Mouse (Mus musculus): ENCODE data around the gene Dnaaf1.

Gene Dnaaf1

GRCm38 (mm10) chr8:119571135-119571534 is 3.9 kb upstream of the Dnaaf1 start:
- DNase-seq (ENCODE audit: low read depth, low spot score), result no peak

GRCm38 (mm10) chr8:119572411-119572810 is 2.6 kb upstream of the Dnaaf1 start:
- no peak for DNase-seq (ENCODE audit: low read depth, low spot score)

DNA sequence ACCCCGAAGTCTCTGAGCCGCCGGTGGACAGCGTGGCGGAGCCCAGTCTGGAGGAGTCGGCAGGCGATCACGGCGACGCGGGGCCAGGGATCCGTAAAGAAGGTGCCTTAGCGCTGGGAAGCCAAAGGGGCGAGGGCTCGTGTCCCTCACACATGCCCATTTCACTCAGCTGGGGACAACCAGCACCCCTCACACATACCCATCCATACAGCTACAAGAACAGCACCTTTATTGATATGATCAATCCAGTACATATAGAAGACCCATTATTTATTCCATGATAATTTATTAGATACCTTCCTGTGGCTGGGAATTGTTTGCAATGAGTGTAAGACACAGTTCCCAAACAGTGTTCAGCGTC is 311 bp downstream of the Dnaaf1 start:
- no peak for DNase-seq (ENCODE audit: low read depth, low spot score)

GRCm38 (mm10) chr8:119579096-119579495 is 4.1 kb downstream of the Dnaaf1 start:
- no peak for DNase-seq (ENCODE audit: low read depth, low spot score)

GRCm38 (mm10) chr8:119580441-119581161 is 5.6 kb downstream of the Dnaaf1 start:
- no peak for DNase-seq (ENCODE audit: low read depth, low spot score)

DNA sequence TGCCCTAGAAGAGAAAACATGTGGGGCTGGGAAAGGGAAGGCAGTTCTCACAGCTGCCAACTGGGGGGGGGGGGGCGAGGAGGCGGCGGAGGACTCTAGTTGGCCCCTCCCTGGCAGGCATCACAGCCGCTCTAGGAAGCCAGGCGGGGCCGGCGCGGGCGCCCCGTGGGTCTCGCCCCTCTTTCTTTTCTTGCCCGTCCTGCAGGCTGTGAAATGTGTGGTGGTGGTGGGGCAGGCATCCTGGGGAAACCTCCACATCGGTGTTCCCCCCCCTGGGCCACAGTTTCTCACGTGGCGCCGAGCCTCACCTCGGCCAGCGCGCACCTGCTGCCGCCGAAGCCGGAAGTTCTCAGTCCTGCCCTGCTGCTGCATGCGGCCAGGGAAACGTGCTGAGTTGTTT is 10.9 kb downstream of the Dnaaf1 start:
- DNase-seq (ENCODE audit: low read depth, low spot score), result no peak

- DNase-seq (ENCODE audit: low read depth, low spot score), result no peak
Measured at GRCm38 (mm10) chr8:119588321-119588720, 13.3 kb downstream of the Dnaaf1 start.

GRCm38 (mm10) chr8:119588844-119589243 is 13.8 kb downstream of the Dnaaf1 start:
- DNase-seq (ENCODE audit: low read depth, low spot score), result peak; percentile 57

DNA sequence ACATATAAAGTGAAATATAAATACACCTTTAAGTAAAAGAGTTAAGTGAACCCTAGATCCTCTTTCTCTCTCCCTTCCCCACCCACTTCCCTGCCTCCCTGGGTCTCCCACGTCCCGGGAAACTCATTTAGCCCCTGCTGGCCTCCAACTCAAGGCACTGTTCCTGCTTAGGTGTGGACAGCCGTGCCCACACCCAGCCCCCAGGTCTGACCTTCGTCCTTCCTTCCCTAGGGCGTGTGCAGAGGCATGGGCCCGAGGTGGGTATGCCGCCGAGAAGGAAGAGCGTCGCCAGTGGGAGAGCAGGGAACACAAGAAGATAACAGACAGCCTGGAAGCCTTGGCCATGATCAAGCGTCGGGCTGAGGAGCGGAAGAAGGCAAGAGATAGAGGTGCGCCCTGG is 15.3 kb downstream of the Dnaaf1 start:
- no peak for DNase-seq (ENCODE audit: low read depth, low spot score)

DNA sequence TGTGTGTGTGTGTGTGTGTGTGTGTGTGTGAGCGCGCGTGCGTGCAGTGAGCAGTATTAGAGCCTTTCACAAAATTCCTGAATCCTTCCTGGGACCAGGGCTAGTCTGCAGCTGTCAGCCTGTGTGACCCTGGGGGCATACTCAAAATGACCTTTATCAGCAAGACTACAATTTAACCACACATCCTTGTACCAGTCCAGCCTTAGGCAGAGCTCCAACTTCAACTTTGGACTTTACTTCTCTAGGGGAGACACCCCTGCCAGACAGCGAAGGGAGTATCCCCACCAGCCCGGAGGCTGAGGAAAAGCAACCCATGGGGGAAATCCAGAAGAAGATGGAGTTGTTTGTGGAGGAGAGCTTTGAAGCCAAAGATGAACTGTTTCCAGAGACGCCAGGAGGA is 16.4 kb downstream of the Dnaaf1 start:
- no peak for DNase-seq (ENCODE audit: low read depth, low spot score)

DNA sequence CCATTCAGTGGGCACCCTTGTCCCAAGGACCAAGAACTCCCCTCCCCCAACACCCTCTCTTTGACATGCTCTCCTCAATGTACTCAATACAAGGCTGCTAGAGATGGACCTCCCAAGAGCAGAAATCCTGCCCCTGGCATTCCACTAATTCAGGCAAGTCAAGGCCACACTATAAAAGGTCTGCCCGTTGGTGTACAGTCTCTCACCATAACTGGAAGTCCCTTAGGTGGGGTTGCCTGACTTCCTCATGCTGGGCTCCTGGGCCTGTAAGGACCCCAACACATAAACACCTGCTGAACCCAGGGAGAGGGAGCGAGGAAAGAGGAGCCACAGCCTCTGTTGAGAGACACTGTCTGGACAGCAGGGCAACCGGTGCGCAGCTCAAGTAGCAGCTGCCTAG is 28.7 kb downstream of the Dnaaf1 start:
- DNase-seq (ENCODE audit: low read depth, low spot score), result no peak

DNA sequence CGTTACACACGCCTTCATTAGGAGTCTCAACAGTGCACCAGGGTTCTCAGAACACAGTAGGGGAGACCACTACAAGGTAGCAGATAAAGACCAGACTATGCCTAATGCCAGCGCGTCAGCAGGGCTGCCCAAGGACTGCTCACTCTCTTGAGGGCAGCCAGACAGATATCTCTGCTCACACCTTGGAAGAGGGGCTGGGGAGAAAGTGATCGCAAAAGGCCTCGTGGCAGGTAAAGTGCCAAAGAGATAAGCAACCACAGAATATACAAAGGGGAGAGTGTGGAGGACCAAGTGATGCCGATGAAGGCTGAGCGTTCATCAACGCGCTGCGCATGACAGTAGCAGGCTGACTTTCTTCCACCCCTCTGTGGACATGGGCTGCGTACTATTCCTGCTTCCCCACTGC is 29.4 kb downstream of the Dnaaf1 start:
- DNase-seq (ENCODE audit: low read depth, low spot score), result no peak

DNA sequence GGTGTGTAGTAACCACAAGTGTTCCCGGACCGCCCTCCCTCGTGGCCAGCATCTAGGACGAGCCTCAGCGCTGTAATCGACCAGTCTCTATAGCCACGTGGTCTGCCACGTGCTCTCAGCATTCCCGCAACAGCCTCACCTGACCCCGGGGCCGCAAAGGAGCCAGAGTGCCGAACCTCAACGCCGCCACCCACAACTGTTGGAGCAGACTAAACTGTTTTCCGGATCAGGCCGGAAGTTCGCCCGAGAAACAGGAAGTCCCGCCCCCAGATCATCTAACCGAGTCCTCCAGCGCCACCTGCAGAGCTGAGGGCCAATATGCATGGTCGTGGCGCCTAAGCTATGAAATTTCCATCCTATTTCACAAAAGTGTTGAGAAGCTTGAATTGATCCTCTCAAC is 30.0 kb downstream of the Dnaaf1 start, which contains the start of gene Taf1c:
Gene Taf1c, minus strand, starts transcription at position 227 of the 400 bp plus-strand sequence.
- peak; percentile 94 for DNase-seq (ENCODE audit: low read depth, low spot score)

GRCm38 (mm10) chr8:119606224-119606623 is 31.2 kb downstream of the Dnaaf1 start:
- DNase-seq (ENCODE audit: low read depth, low spot score), result no peak

- DNase-seq (ENCODE audit: low read depth, low spot score), result no peak
Measured at GRCm38 (mm10) chr8:119612471-119612870, 37.4 kb downstream of the Dnaaf1 start, which contains the start of gene Adad2. Gene Adad2, plus strand, starts transcription at chr8:119612747.

- no peak for DNase-seq (ENCODE audit: low read depth, low spot score)
Measured at GRCm38 (mm10) chr8:119615096-119615495, 40.1 kb downstream of the Dnaaf1 start.

GRCm38 (mm10) chr8:119616358-119616757 is 41.3 kb downstream of the Dnaaf1 start:
- DNase-seq (ENCODE audit: low read depth, low spot score), result no peak

DNA sequence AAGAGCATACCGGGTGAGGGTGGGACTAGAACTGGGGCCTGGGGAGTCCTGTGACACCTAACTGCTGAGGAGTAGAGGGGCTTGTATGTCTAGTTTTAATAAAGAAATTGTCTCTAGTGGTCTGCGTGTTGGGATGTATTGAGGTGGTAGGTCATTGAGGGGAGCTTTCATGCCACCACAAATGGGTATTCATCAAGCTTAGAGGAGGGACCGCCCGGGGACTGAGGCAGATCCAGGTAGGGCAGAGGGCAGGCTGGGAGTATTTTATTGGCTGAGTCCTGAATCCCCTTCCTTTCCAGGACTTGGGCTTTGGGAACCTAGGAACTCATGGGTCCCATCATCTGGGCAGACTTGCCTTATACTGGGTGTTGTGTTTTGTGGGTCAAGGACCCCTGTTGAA is 41.8 kb downstream of the Dnaaf1 start:
- no peak for DNase-seq (ENCODE audit: low read depth, low spot score)

DNA sequence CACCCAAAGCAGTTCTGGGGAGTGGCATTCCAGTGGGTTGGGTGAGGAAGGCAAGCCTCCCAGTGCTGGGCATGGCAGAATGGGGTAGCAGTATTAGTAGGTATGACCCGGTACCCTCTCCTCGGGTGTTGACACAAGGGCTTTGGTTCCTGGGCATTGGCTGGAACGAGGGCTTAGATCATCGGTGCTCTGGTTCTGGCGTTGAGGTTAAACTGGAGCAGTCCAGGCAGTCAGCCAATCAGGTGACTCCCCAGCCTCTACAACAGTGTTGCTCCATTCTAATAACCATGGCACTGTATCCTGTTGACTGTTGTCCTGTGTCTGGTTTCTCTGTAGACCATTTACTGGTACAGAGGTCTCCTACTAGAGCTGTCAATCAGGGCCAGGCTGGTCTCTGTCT is 42.6 kb downstream of the Dnaaf1 start:
- no peak for DNase-seq (ENCODE audit: low read depth, low spot score)

DNA sequence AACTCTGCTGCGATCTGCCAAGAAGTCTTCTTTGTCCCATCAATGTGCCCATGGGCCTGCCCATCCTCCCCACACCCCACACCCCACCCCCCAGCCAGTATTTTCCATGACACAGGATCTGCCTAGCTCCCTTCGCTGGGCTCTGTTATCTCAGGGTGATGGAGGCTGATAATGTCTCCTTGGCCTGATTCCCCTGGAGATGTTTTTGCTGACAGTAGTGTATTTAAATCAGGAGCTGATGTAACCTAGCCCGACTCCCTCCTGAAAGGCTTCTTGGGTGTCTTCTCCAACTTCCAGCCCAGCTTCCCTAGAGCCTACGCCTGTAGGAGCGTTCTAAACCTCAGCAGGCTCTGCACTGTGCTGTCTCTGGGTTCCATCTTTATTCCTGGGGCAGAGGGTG is 43.9 kb downstream of the Dnaaf1 start:
- DNase-seq (ENCODE audit: low read depth, low spot score), result no peak

DNA sequence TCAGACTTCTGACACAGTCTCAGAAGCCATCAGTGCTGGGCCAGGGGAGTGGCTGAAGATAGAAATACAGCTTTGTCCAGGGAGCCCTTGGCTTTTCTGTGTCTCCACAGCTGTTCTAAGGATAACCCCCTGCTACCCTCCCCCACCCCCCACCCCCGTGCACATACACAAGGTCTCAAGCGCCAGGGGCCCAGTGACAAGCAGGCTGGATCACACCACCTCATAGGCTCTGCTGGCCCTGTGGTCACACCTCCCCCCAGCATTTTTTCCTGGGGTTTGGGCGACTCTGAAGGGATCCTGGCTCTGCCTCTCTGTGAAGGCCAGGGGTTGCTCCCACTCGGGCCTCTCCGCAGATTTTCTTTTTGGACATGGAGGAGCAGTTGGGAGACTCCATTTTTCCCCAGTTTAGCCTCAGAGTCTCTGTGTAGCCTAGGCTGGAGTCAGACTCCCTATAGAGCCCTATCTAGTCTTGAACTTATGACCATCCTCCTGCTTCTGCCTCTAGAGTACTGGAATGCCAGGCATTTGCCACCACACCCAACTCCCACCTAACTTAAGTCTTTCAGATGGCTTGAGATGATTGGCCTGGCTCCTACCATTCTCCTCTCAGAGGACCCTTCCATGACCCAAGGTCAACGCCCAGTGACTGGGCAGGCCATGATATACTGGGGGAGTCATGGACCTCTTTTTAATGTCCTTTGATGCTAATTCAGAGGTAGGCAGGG is 45.2 kb downstream of the Dnaaf1 start:
- DNase-seq (ENCODE audit: low read depth, low spot score), result no peak

DNA sequence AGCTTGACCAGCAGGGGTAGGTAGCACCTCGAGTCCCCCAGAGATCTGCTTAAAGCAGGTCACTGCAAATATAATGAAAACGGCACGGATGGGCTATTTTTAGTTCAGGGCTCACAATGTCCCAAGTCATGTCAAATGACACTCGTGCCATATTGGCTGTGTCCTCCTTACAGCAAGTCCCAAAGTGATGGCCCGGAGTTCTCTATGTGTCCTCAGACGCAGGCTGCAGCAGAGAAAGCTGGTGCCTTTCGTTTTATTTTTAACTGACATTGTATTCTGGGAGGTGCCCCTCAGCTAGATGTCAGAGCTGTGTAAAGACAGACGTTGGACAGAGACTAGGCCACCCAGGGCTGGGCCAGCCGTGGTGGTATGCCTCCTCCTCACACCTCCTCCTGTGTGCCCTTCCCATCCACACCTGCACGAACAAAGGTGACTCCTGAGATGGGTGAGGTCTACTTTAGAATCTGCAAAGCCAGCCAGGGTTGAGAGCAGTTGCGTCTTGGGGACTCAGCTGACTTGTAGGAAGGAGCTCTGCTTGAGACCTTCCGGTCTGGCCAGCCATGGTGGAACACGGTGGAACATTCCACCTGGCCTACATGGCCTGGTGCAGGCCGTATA is 45.9 kb downstream of the Dnaaf1 start:
- no peak for DNase-seq (ENCODE audit: low read depth, low spot score)

GRCm38 (mm10) chr8:119622555-119622954 is 47.5 kb downstream of the Dnaaf1 start:
- DNase-seq (ENCODE audit: low read depth, low spot score), result no peak
